In genomic region chr3:78948171-78948570, GRCm38 (mm10) we compare ENCODE assay signal across 9 mouse cellular contexts.
DNase-seq lines count a peak whose midpoint lies in the region; ATAC-seq lines count a peak whose summit lies in the region.
"Had no signal": no experiment of that assay in that cellular context is flagged by ENCODE, and none has a peak within 500 bp of the region (broad histone marks: within the 10 kb centered on the region; RNA-seq: fewer than 3 reads in every experiment).

No protein-coding gene starts in this region.

- H3K9ac ChIP-seq in kidney, embryonic 15.5 days = no peak overlapping the region
- no peak overlapping the region for H3K9ac ChIP-seq in neural tube, embryonic 12.5 days
- H3K9ac ChIP-seq: lung, embryonic 15.5 days had no signal

- no peaks in the 10 kb centered on the region for H3K27me3 ChIP-seq in kidney, embryonic 15.5 days
- H3K27me3 ChIP-seq in neural tube, embryonic 12.5 days (replicated peaks) = no peaks in the 10 kb centered on the region
- H3K27me3 ChIP-seq: lung, embryonic 15.5 days had no signal

- no peaks in the 10 kb centered on the region for H3K4me1 ChIP-seq in kidney, embryonic 15.5 days
- no peaks in the 10 kb centered on the region for H3K4me1 ChIP-seq in neural tube, embryonic 12.5 days
- H3K4me1 ChIP-seq: lung, embryonic 15.5 days had no signal

- no peak for ATAC-seq in kidney, embryonic 15.5 days (replicated peaks; ENCODE audit: low FRiP score)
- 0 out of 2 replicates have a peak, but pooled peaks have one; percentile 56 for ATAC-seq in neural tube, embryonic 12.5 days (ENCODE audit: low FRiP score, low read depth)

- no peaks in the 10 kb centered on the region for H3K36me3 ChIP-seq in kidney, embryonic 15.5 days
- no peaks in the 10 kb centered on the region for H3K36me3 ChIP-seq in neural tube, embryonic 12.5 days
- H3K36me3 ChIP-seq: lung, embryonic 15.5 days had no signal

- no peak overlapping the region for H3K27ac ChIP-seq in kidney, embryonic 15.5 days
- no peak overlapping the region for H3K27ac ChIP-seq in neural tube, embryonic 12.5 days
- H3K27ac ChIP-seq: lung, embryonic 15.5 days had no signal

- H3K4me3 ChIP-seq in kidney, embryonic 15.5 days (replicated peaks) = no peak overlapping the region
- H3K4me3 ChIP-seq in neural tube, embryonic 12.5 days = no peak overlapping the region
- H3K4me3 ChIP-seq: lung, embryonic 15.5 days had no signal

- 36% methylated on average over 8 of the region's 8 CpGs for WGBS in kidney, embryonic 15.5 days
- WGBS in neural tube, embryonic 12.5 days = 41% methylated on average over 8 of the region's 8 CpGs

- no peak overlapping the region for H3K4me2 ChIP-seq in kidney, embryonic 15.5 days
- H3K4me2 ChIP-seq in neural tube, embryonic 12.5 days (replicated peaks) = no peak overlapping the region
- H3K4me2 ChIP-seq: lung, embryonic 15.5 days had no signal

- intact Hi-C loops in heart, postnatal 14 days (cut with DNase I) = no loop called here
- intact Hi-C loops in left cerebral cortex, postnatal 14 days (cut with DNase I) = loop anchor here (2.0 kb wide), 1 partner anchor 639 kb away; no protein-coding TSS in a partner anchor

- peak; percentile 22 for DNase-seq in kidney, adult 18-20 months
- peak; percentile 32 for DNase-seq in Muller cell, postnatal 12 days (ENCODE audit: inconsistent ontology term)
- DNase-seq in cerebellum, postnatal 25 days = peak; percentile 20 to 71
- peak; percentile 34 to 76 for DNase-seq in heart, postnatal 14 days
- DNase-seq in left cerebral cortex, postnatal 14 days (ENCODE audit: low spot score in 2 of 2) = peak; percentile 82 to 83
- peak; percentile 15 for DNase-seq in yolk sac, embryonic 10.5 days (ENCODE audit: low spot score)

- no peaks in the 10 kb centered on the region for H3K9me3 ChIP-seq in kidney, embryonic 15.5 days (replicated peaks)
- no peaks in the 10 kb centered on the region for H3K9me3 ChIP-seq in neural tube, embryonic 12.5 days
- H3K9me3 ChIP-seq: lung, embryonic 15.5 days had no signal

Comparison
In these comparisons a context has a peak if more than half of its experiments do, and no peak if none do; other contexts are left out.
1. DNase-seq: peak in every context shown above with its lines; median percentile 82 in left cerebral cortex, postnatal 14 days; 55 in heart, postnatal 14 days; 46 in cerebellum, postnatal 25 days; 32 in Muller cell, postnatal 12 days; 22 in kidney, adult 18-20 months; 15 in yolk sac, embryonic 10.5 days.